Mouse (Mus musculus): ENCODE data around the gene Rin3. TPM values are rescaled to one million over a fixed set of nuclear protein-coding genes. Genes with fewer than 3 reads are reported as not detected.

Gene Rin3
- polyA plus RNA-seq, 1 experiment from 2014 or later = 3.5 TPM

DNA sequence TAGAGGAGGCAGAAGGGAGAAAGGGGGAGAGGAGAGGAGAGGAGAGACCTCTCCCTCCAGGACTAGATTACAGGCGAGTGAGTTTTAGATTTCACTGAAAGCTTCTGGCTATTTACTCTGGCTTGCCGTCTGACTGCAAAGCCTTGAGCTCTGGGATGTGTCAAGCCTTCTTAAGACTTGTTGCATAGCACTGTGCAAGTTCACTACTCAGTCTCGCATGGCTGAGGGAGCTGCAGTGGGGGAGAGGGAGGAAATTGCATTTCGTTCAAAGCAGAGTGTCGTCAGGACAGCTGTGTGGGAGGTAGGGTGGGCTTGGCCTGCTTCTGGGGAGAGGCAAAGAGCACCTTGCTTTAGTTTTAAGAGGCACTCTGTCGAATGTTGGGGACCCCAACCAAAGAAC, 8.8 kb downstream of the Rin3 start:
- 56% methylated on average over 6 of the region's 6 CpGs for WGBS
- H3K27ac ChIP-seq (replicated peaks; ENCODE audit: low read depth, low read length) = no peak overlapping the region
- H3K27me3 ChIP-seq (ENCODE audit: control insufficient read depth, insufficient read depth, low read length) = no peaks in the 10 kb centered on the region
- DNase-seq (no peak), ATAC-seq (ENCODE audit: low FRiP score, low TSS enrichment) (no peak)
- H3K4me1 ChIP-seq (ENCODE audit: control insufficient read depth, insufficient read depth, low read length) = no peaks in the 10 kb centered on the region
- no peak overlapping the region for H3K4me2 ChIP-seq (ENCODE audit: low read length)
- H3K9me3 ChIP-seq (ENCODE audit: control insufficient read depth, low read length) = no peaks in the 10 kb centered on the region
- no peak overlapping the region for H3K9ac ChIP-seq (replicated peaks; ENCODE audit: low read length)
- no peaks in the 10 kb centered on the region for H3K36me3 ChIP-seq (ENCODE audit: control insufficient read depth, insufficient read depth, low read length)
- H3K4me3 ChIP-seq (replicated peaks; ENCODE audit: low read depth, low read length) = no peak overlapping the region

DNA sequence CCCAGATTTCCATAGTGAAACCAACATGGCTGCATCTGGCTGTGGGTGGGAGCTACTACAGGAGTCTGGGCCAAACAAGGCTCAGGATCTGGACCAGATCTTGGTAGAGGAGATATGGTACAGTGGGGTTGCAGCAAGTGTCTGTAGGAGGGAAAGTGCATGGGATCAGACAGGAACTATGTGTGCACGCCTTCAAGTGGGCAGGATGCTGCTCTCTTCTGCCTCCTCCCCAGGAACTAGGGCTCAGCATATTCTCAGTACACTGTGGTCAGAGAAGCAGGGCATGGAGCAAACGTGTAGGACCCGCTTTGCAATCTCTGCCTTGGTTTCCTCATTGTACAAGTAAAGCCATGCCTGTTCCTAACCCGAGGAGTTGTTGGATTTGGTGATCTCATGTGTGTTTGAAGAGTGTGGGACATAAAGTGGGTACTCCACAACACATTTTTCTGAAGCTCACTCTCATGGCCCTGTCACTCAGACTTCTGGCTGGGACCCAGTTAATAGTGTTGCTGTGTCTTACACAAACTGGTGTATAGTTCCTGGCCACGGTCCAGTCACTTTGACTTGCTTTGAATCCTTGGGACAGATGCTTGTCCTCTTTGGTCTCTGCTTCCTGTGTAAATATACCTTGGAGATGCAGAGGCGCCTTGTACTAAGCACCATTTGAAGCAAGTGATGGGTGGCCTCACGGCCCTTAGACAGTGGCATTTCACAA, 9.8 kb downstream of the Rin3 start:
- no peak overlapping the region for H3K27ac ChIP-seq (replicated peaks; ENCODE audit: low read depth, low read length)
- whole genome bisulfite sequencing = 84% methylated on average over 7 of the region's 7 CpGs
- H3K9me3 ChIP-seq (ENCODE audit: control insufficient read depth, low read length) = no peaks in the 10 kb centered on the region
- H3K4me3 ChIP-seq (replicated peaks; ENCODE audit: low read depth, low read length) = no peak overlapping the region
- ATAC-seq (ENCODE audit: low FRiP score, low TSS enrichment) (no peak), DNase-seq (no peak)
- no peak overlapping the region for H3K4me2 ChIP-seq (ENCODE audit: low read length)
- no peaks in the 10 kb centered on the region for H3K27me3 ChIP-seq (ENCODE audit: control insufficient read depth, insufficient read depth, low read length)
- no peaks in the 10 kb centered on the region for H3K36me3 ChIP-seq (ENCODE audit: control insufficient read depth, insufficient read depth, low read length)
- H3K4me1 ChIP-seq (ENCODE audit: control insufficient read depth, insufficient read depth, low read length) = no peaks in the 10 kb centered on the region
- no peak overlapping the region for H3K9ac ChIP-seq (replicated peaks; ENCODE audit: low read length)

DNA sequence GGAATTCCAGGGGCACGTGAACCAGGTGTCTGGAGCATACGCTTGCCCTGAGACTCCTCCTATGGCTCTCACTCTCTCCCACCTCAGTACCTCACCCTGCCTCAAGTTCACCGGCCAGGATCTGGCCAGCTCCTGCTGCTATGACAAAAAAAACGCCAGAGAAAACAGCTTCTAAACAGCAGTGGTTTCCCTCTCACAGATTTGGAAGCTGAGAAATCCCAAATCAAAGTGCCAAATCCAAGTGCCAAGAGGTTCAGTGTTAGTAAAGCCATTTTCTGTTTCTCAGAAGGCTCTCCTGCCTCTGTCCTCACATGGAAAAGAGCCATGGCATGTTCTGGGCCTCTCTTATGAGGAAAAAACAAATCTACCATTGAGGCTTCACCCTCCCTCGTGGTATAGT, 11.8 kb downstream of the Rin3 start:
- Histone ChIP-seq H3K27me3 (ENCODE audit: control insufficient read depth, insufficient read depth, low read length) (no peaks in the 10 kb centered on the region), H3K9me3 (ENCODE audit: control insufficient read depth, low read length) (no peaks in the 10 kb centered on the region), H3K27ac (replicated peaks; ENCODE audit: low read depth, low read length) (no peak overlapping the region), H3K36me3 (ENCODE audit: control insufficient read depth, insufficient read depth, low read length) (no peaks in the 10 kb centered on the region), H3K4me1 (ENCODE audit: control insufficient read depth, insufficient read depth, low read length) (no peaks in the 10 kb centered on the region), H3K4me3 (replicated peaks; ENCODE audit: low read depth, low read length) (no peak overlapping the region), H3K9ac (replicated peaks; ENCODE audit: low read length) (no peak overlapping the region), H3K4me2 (ENCODE audit: low read length) (no peak overlapping the region)
- ATAC-seq (ENCODE audit: low FRiP score, low TSS enrichment) = no peak
- no peak for DNase-seq
- 83% methylated on average over 5 of the region's 5 CpGs for WGBS

DNA sequence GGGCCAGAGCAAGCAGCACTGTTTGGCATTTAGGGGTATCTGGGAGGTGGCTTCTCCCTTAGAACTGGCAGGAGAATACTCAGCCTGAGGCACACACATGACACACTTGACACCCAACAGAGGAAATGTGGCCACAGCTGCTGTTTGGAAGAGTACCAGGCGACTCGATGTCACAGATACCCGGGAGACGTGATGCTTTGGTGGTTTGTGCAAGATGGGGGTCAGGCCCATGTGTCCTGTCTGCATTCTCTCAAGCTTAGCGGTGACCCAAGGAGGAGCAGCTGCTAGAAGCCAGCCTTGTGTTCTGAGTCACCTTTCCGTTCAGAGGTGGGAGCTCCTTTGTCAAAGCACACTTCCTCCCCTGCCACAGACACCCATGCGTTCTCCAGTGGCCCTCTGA, 12.4 kb downstream of the Rin3 start:
- H3K27me3 ChIP-seq (ENCODE audit: control insufficient read depth, insufficient read depth, low read length) = no peaks in the 10 kb centered on the region
- no peaks in the 10 kb centered on the region for H3K9me3 ChIP-seq (ENCODE audit: control insufficient read depth, low read length)
- no peak overlapping the region for H3K4me2 ChIP-seq (ENCODE audit: low read length)
- no peak for DNase-seq
- no peaks in the 10 kb centered on the region for H3K36me3 ChIP-seq (ENCODE audit: control insufficient read depth, insufficient read depth, low read length)
- no peak for ATAC-seq (ENCODE audit: low FRiP score, low TSS enrichment)
- H3K9ac ChIP-seq (replicated peaks; ENCODE audit: low read length) = no peak overlapping the region
- whole genome bisulfite sequencing = 82% methylated on average over 7 of the region's 7 CpGs
- H3K4me1 ChIP-seq (ENCODE audit: control insufficient read depth, insufficient read depth, low read length) = no peaks in the 10 kb centered on the region
- no peak overlapping the region for H3K27ac ChIP-seq (replicated peaks; ENCODE audit: low read depth, low read length)
- H3K4me3 ChIP-seq (replicated peaks; ENCODE audit: low read depth, low read length) = no peak overlapping the region

DNA sequence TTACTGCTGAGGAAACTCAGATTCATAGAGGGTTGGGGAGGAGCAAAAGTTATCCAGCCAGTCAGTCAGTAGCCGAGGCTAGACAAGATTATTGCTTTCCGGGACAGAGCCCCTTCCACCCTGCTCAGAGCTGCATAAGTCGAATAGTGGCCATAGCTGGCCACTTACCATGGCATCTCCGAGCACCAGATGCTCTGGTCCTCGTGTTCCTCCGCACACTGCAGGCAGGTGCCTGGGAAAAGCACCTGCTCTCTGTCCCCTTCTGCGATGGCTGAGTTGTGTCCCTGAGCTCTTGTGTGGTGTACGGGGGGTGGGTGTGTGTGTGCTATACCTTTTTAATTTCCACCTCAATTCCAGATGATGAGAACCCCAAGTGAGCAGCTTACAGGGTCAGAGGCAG, 12.8 kb downstream of the Rin3 start:
- H3K27me3 ChIP-seq (ENCODE audit: control insufficient read depth, insufficient read depth, low read length) = no peaks in the 10 kb centered on the region
- no peak overlapping the region for H3K4me3 ChIP-seq (replicated peaks; ENCODE audit: low read depth, low read length)
- H3K4me1 ChIP-seq (ENCODE audit: control insufficient read depth, insufficient read depth, low read length) = no peaks in the 10 kb centered on the region
- no peak for DNase-seq
- no peaks in the 10 kb centered on the region for H3K9me3 ChIP-seq (ENCODE audit: control insufficient read depth, low read length)
- 88% methylated on average over 8 of the region's 8 CpGs for WGBS
- no peak overlapping the region for H3K9ac ChIP-seq (replicated peaks; ENCODE audit: low read length)
- no peak overlapping the region for H3K27ac ChIP-seq (replicated peaks; ENCODE audit: low read depth, low read length)
- no peaks in the 10 kb centered on the region for H3K36me3 ChIP-seq (ENCODE audit: control insufficient read depth, insufficient read depth, low read length)
- no peak for ATAC-seq (ENCODE audit: low FRiP score, low TSS enrichment)
- H3K4me2 ChIP-seq (ENCODE audit: low read length) = no peak overlapping the region

DNA sequence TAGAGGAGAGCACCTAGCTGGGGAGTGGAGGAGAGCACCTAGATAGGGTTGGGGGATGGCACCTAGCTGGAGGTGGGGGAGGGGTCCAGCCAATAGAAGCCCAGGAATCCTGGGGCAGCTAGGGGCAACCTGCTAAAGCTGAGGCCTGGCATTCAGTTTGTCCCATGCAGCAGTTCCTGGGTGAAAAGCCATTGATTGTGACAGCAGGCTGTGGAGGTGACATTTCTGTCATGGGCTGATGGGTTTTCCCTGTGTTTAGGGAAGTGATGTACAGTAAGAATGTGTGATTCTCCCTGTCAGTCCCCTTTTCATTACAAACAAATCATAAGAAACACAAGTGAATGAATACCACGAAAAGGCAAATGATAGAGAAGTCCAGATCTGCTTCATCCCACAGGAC, 13.5 kb downstream of the Rin3 start:
- H3K9me3 ChIP-seq (ENCODE audit: control insufficient read depth, low read length) = no peaks in the 10 kb centered on the region
- ATAC-seq (ENCODE audit: low FRiP score, low TSS enrichment) = no peak
- H3K27ac ChIP-seq (replicated peaks; ENCODE audit: low read depth, low read length) = no peak overlapping the region
- DNase-seq = no peak
- no peaks in the 10 kb centered on the region for H3K4me1 ChIP-seq (ENCODE audit: control insufficient read depth, insufficient read depth, low read length)
- no peaks in the 10 kb centered on the region for H3K36me3 ChIP-seq (ENCODE audit: control insufficient read depth, insufficient read depth, low read length)
- H3K4me2 ChIP-seq (ENCODE audit: low read length) = no peak overlapping the region
- no peaks in the 10 kb centered on the region for H3K27me3 ChIP-seq (ENCODE audit: control insufficient read depth, insufficient read depth, low read length)
- no peak overlapping the region for H3K4me3 ChIP-seq (replicated peaks; ENCODE audit: low read depth, low read length)
- 81% methylated on average over 1 of the region's 1 CpGs for WGBS
- no peak overlapping the region for H3K9ac ChIP-seq (replicated peaks; ENCODE audit: low read length)

DNA sequence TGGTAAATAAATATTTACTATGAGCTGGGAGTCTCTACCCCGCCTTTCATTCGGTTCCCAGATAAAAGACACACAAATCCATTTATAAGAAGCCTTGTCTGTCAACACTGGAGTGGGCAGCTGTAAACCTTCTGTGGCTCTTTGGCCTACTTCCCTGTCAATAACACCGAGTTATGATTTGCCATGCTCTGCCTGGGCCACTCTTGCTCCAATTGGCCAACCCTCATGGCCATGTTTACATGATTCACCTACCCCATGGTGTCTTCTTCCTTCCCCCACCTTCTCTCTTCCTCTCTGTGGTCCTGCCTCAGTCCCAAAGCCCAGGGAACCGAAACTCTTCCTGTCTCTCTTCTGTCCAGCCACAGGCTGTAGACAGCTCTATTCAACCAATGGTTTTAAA, 14.1 kb downstream of the Rin3 start:
- 89% methylated on average over 4 of the region's 4 CpGs for WGBS
- no peak for ATAC-seq (ENCODE audit: low FRiP score, low TSS enrichment)

DNA sequence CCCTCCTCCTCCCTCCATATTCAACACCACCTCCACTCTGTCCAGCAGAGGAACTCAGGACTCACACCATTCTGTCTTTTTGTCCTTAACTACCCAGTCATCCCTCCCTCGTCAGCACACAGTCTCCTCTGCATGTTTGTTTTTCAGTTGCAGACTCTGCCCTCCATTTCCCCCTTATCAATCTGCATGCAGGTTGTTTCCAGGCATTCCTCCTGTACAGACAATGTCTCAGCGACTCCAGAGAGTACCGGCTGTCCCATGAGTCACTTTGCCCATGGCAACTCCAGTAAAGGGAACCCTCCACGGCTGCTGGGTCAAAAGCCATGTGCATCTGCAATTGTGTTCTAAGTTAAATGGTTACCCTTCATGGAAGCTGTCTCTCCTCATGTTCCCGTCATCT, 16.4 kb downstream of the Rin3 start:
- no peak overlapping the region for H3K27ac ChIP-seq (replicated peaks; ENCODE audit: low read depth, low read length)
- no peaks in the 10 kb centered on the region for H3K9me3 ChIP-seq (ENCODE audit: control insufficient read depth, low read length)
- DNase-seq (no peak), ATAC-seq (ENCODE audit: low FRiP score, low TSS enrichment) (no peak)
- no peak overlapping the region for H3K9ac ChIP-seq (replicated peaks; ENCODE audit: low read length)
- no peak overlapping the region for H3K4me3 ChIP-seq (replicated peaks; ENCODE audit: low read depth, low read length)
- no peak overlapping the region for H3K4me2 ChIP-seq (ENCODE audit: low read length)
- 75% methylated on average over 5 of the region's 5 CpGs for WGBS
- no peaks in the 10 kb centered on the region for H3K36me3 ChIP-seq (ENCODE audit: control insufficient read depth, insufficient read depth, low read length)
- no peaks in the 10 kb centered on the region for H3K27me3 ChIP-seq (ENCODE audit: control insufficient read depth, insufficient read depth, low read length)
- 0 out of 2 replicates have a peak, but pooled peaks cover 3% of the 10 kb centered on the region for H3K4me1 ChIP-seq (ENCODE audit: control insufficient read depth, insufficient read depth, low read length)

More for the DNA sequence above, 14.1 kb downstream of the Rin3 start:
- Histone ChIP-seq H3K4me2 (ENCODE audit: low read length) (no peak overlapping the region), H3K27me3 (ENCODE audit: control insufficient read depth, insufficient read depth, low read length) (no peaks in the 10 kb centered on the region), H3K4me3 (replicated peaks; ENCODE audit: low read depth, low read length) (no peak overlapping the region), H3K27ac (replicated peaks; ENCODE audit: low read depth, low read length) (no peak overlapping the region), H3K9ac (replicated peaks; ENCODE audit: low read length) (no peak overlapping the region), H3K36me3 (ENCODE audit: control insufficient read depth, insufficient read depth, low read length) (no peaks in the 10 kb centered on the region), H3K4me1 (ENCODE audit: control insufficient read depth, insufficient read depth, low read length) (no peaks in the 10 kb centered on the region), H3K9me3 (ENCODE audit: control insufficient read depth, low read length) (no peaks in the 10 kb centered on the region)
- DNase-seq = no peak

DNA sequence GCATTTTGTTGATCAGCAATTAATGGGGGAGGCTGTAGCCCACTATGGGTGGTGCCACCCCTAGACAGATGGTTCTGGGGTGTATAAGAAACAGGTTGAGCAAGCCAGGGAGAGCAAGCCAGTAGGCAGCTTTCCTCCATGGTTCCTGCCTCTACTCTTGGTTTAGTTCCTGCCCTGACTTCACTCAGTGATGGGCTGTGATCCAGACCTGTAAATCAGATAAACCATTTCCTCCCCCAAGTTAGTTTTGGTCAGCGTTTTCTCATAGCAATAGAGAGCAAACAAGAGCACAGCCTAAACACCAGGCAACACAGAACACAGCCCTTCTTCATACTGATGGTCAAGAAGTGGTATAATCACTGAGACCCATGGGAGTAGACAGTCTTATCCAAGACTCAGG, 18.7 kb downstream of the Rin3 start:
- no peak for ATAC-seq (ENCODE audit: low FRiP score, low TSS enrichment)
- WGBS = 89% methylated on average over 1 of the region's 1 CpGs
- Histone ChIP-seq H3K27me3 (ENCODE audit: control insufficient read depth, insufficient read depth, low read length) (no peaks in the 10 kb centered on the region), H3K4me2 (ENCODE audit: low read length) (no peak overlapping the region), H3K9me3 (ENCODE audit: control insufficient read depth, low read length) (no peaks in the 10 kb centered on the region), H3K36me3 (ENCODE audit: control insufficient read depth, insufficient read depth, low read length) (no peaks in the 10 kb centered on the region), H3K27ac (replicated peaks; ENCODE audit: low read depth, low read length) (no peak overlapping the region), H3K4me1 (ENCODE audit: control insufficient read depth, insufficient read depth, low read length) (0 out of 2 replicates have a peak, but pooled peaks cover 3% of the 10 kb centered on the region), H3K4me3 (replicated peaks; ENCODE audit: low read depth, low read length) (no peak overlapping the region), H3K9ac (replicated peaks; ENCODE audit: low read length) (no peak overlapping the region)
- no peak for DNase-seq
